Mouse (Mus musculus): ENCODE results near the gene Atl3. TPM values are rescaled to one million over a fixed set of nuclear protein-coding genes. Genes with fewer than 3 reads are reported as not detected.
A peak's percentile ranks its signal among the peaks of the same experiment; 100 is the strongest.

The Atl3 gene
- polyA plus RNA-seq, 1 experiment from 2014 or later, result 9.0 TPM

DNA sequence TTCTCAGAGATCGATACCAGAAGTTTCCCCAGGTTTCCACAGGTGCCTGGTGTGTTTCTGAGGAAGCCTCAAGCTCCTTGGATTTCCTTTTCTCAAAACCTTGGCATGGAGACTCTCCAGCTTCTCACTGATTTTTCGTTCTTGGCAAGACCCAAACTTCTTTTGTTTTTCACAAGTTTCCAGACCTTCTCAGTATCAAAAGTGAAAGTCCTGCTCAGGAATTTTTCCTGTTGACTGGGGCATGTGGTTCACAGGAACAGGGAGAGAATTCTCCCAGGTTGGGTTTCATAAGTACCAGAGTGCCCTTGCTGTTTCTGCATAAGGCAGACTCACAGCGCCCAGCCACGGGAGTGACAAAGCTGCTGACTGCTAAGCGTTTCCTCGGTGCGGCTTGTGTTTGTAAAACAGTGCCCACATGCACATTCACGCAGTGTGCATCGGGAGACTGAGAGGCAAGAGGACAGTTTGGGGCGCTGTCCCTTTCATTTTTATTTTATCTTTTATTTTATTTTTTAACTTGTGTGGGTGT lies 68.8 kb downstream of the Atl3 start:
- Histone ChIP-seq H3K27me3 (no peaks in the 10 kb centered on the region), H3K27ac (no peak overlapping the region), H3K9ac (no peak overlapping the region), H3K36me3 (no peaks in the 10 kb centered on the region), H3K9me3 (replicated peaks) (no peaks in the 10 kb centered on the region), H3K4me1 (replicated peaks) (peaks cover 6% of the 10 kb centered on the region; the same call in 1 of the 2 replicates), H3K4me2 (no peak overlapping the region), H3K4me3 (no peak overlapping the region)
- WGBS, result 75% methylated on average over 10 of the region's 10 CpGs
- ATAC-seq (replicated peaks; ENCODE audit: insufficient number of reproducible peaks, insufficient read depth, low FRiP score, low read depth), result no peak

GRCm38 (mm10) chr19:7563676-7564075 lies 69.8 kb downstream of the Atl3 start:
- no peak overlapping the region for H3K4me3 ChIP-seq
- H3K4me1 ChIP-seq (replicated peaks), result peaks cover 8% of the 10 kb centered on the region; the same call in 1 of the 2 replicates
- H3K9me3 ChIP-seq (replicated peaks), result no peaks in the 10 kb centered on the region
- no peak for ATAC-seq (replicated peaks; ENCODE audit: insufficient number of reproducible peaks, insufficient read depth, low FRiP score, low read depth)
- no peak overlapping the region for H3K4me2 ChIP-seq
- WGBS, result 84% methylated on average over 2 of the region's 2 CpGs
- no peaks in the 10 kb centered on the region for H3K36me3 ChIP-seq
- H3K27me3 ChIP-seq, result no peaks in the 10 kb centered on the region
- no peak overlapping the region for H3K27ac ChIP-seq
- no peak overlapping the region for H3K9ac ChIP-seq

DNA sequence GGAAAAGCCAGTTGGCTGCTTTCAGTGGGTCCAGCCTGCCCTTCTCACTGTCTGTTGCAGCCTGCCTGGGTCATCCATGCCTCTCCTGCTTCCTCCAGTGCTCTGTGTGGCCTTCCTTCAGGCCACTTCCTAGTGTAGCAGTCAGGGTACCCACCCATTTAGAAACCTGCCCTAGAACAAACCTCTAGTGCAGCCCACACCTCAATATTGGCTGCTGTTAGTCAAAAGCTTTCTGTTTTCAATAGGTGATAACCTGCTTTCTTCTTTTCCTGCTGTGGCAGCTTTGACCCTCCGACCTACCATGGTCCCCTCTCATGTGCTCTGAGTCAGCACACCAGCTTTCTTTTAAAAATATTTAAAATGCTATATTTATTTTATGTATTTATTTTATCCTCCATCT lies 70.6 kb downstream of the Atl3 start:
- Histone ChIP-seq H3K27me3 (no peaks in the 10 kb centered on the region), H3K4me2 (no peak overlapping the region), H3K36me3 (no peaks in the 10 kb centered on the region), H3K4me1 (replicated peaks) (peaks cover 11% of the 10 kb centered on the region; the same call in 1 of the 2 replicates), H3K9ac (no peak overlapping the region), H3K27ac (no peak overlapping the region), H3K4me3 (no peak overlapping the region), H3K9me3 (replicated peaks) (no peaks in the 10 kb centered on the region)
- WGBS, result 83% methylated on average over 1 of the region's 1 CpGs
- ATAC-seq (replicated peaks; ENCODE audit: insufficient number of reproducible peaks, insufficient read depth, low FRiP score, low read depth), result no peak

- Histone ChIP-seq H3K36me3 (no peaks in the 10 kb centered on the region), H3K4me1 (replicated peaks) (peaks cover 8% of the 10 kb centered on the region; the same call in 1 of the 2 replicates), H3K27ac (no peak overlapping the region), H3K9ac (no peak overlapping the region), H3K4me3 (no peak overlapping the region), H3K27me3 (no peaks in the 10 kb centered on the region), H3K9me3 (replicated peaks) (no peaks in the 10 kb centered on the region), H3K4me2 (no peak overlapping the region)
- WGBS, result 71% methylated on average over 3 of the region's 3 CpGs
- no peak for ATAC-seq (replicated peaks; ENCODE audit: insufficient number of reproducible peaks, insufficient read depth, low FRiP score, low read depth)
Measured at GRCm38 (mm10) chr19:7566826-7567225, 73.0 kb downstream of the Atl3 start.

DNA sequence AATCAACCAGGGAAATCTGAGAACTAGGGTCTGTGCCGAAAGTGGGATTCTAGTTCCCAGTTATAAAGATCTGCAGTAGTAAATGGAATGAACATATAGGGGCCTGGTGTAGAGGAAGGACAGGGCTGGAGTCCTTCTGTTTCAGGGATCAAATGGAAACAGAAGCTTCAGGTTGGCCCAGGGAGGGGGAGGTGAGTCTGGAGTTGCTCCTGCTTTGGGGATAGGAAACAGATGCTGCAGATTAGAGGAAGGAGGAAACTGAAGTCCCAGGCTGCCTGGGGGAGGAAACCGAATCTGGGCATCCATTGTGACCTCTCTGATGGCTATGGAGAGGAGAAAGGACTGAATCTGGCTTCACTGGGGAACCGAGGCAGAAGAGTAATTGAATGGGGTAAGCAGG lies 74.5 kb downstream of the Atl3 start:
- Histone ChIP-seq H3K27ac (0 out of 2 replicates have a peak overlapping the region, but pooled peaks have one; percentile 5), H3K27me3 (no peaks in the 10 kb centered on the region), H3K9ac (no peak overlapping the region), H3K9me3 (replicated peaks) (no peaks in the 10 kb centered on the region), H3K4me1 (replicated peaks) (peaks cover 8% of the 10 kb centered on the region; the same call in 1 of the 2 replicates), H3K4me2 (no peak overlapping the region), H3K36me3 (no peaks in the 10 kb centered on the region), H3K4me3 (no peak overlapping the region)
- 46% methylated on average over 3 of the region's 3 CpGs for WGBS
- ATAC-seq (replicated peaks; ENCODE audit: insufficient number of reproducible peaks, insufficient read depth, low FRiP score, low read depth), result no peak

- 82% methylated on average over 5 of the region's 5 CpGs for WGBS
- no peak overlapping the region for H3K9ac ChIP-seq
- no peak overlapping the region for H3K4me3 ChIP-seq
- H3K27me3 ChIP-seq, result no peaks in the 10 kb centered on the region
- no peak overlapping the region for H3K4me2 ChIP-seq
- H3K9me3 ChIP-seq (replicated peaks), result no peaks in the 10 kb centered on the region
- H3K4me1 ChIP-seq (replicated peaks), result peaks cover 8% of the 10 kb centered on the region; the same call in 1 of the 2 replicates
- no peak overlapping the region for H3K27ac ChIP-seq
- ATAC-seq (replicated peaks; ENCODE audit: insufficient number of reproducible peaks, insufficient read depth, low FRiP score, low read depth), result no peak
- H3K36me3 ChIP-seq, result no peaks in the 10 kb centered on the region
Measured at GRCm38 (mm10) chr19:7569650-7570049, 75.8 kb downstream of the Atl3 start.

DNA sequence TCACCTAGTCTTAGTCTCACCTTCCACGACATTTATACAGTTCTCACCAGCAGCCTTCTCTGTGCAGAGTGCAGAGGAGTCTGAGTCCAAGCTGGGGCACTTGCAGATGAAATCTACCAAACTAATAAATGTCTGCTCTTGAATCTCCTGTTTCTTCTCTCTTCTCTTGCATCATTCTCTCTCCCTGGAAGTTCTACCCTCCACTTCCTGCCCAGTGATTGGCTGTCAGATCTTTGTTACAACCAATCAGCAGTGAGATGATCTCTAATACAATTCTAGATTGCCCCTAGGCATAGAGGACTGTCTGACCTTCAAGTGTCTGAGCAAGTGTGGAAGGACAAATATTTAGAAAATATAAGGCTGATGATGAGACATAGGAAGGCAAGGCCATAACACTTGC lies 82.3 kb downstream of the Atl3 start:
- H3K27ac ChIP-seq, result no peak overlapping the region

DNA sequence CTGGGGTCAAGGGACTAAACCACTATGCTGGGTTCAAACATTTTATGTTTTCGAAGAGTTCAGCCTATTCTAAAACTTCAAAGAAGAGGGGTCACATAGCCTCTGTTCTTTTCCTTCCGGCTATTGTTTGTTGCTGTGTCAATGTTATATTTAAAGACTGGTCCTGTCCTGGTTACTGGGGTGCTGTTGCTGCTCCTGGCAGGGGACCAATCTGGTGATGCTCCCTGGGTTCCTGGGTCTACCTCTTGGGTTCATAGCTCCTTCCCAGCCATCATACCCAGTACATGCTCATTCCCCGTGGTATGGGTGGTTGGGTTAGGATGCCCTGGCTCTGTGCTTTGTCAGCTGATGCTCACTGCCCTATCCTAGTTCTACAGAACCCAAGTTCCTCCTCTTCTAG lies 83.9 kb downstream of the Atl3 start:
- Histone ChIP-seq H3K27me3 (no peaks in the 10 kb centered on the region), H3K9ac (no peak overlapping the region), H3K4me1 (replicated peaks) (peaks cover 3% of the 10 kb centered on the region), H3K4me2 (no peak overlapping the region), H3K27ac (no peak overlapping the region), H3K9me3 (replicated peaks) (no peaks in the 10 kb centered on the region), H3K4me3 (no peak overlapping the region), H3K36me3 (peaks cover 9% of the 10 kb centered on the region; the same call in 1 of the 2 replicates)
- 78% methylated on average over 3 of the region's 3 CpGs for WGBS
- no peak for ATAC-seq (replicated peaks; ENCODE audit: insufficient number of reproducible peaks, insufficient read depth, low FRiP score, low read depth)

More for the DNA sequence above, 82.3 kb downstream of the Atl3 start:
- 0 out of 2 replicates have a peak, but pooled peaks cover 2% of the 10 kb centered on the region for H3K4me1 ChIP-seq (replicated peaks)
- no peak for ATAC-seq (replicated peaks; ENCODE audit: insufficient number of reproducible peaks, insufficient read depth, low FRiP score, low read depth)
- 88% methylated on average over 1 of the region's 1 CpGs for WGBS
- H3K27me3 ChIP-seq, result no peaks in the 10 kb centered on the region
- no peaks in the 10 kb centered on the region for H3K9me3 ChIP-seq (replicated peaks)
- no peak overlapping the region for H3K4me2 ChIP-seq
- no peak overlapping the region for H3K9ac ChIP-seq
- peaks cover 9% of the 10 kb centered on the region; the same call in 1 of the 2 replicates for H3K36me3 ChIP-seq
- no peak overlapping the region for H3K4me3 ChIP-seq

GRCm38 (mm10) chr19:7581042-7581441 lies 87.2 kb downstream of the Atl3 start:
- H3K4me1 ChIP-seq (replicated peaks), result peaks cover 19% of the 10 kb centered on the region
- H3K27ac ChIP-seq, result no peak overlapping the region
- no peaks in the 10 kb centered on the region for H3K27me3 ChIP-seq
- WGBS, result 46% methylated on average over 5 of the region's 5 CpGs
- H3K9ac ChIP-seq, result no peak overlapping the region
- no peak for ATAC-seq (replicated peaks; ENCODE audit: insufficient number of reproducible peaks, insufficient read depth, low FRiP score, low read depth)
- no peak overlapping the region for H3K4me2 ChIP-seq
- peaks cover 9% of the 10 kb centered on the region; the same call in 1 of the 2 replicates for H3K36me3 ChIP-seq
- H3K4me3 ChIP-seq, result no peak overlapping the region
- H3K9me3 ChIP-seq (replicated peaks), result no peaks in the 10 kb centered on the region

- Histone ChIP-seq H3K9me3 (replicated peaks) (no peaks in the 10 kb centered on the region), H3K36me3 (peaks cover 11% of the 10 kb centered on the region; the same call in 1 of the 2 replicates), H3K4me1 (replicated peaks) (peaks cover 19% of the 10 kb centered on the region), H3K27ac (peak overlapping the region; percentile 16; the same call in 1 of the 2 replicates), H3K4me3 (no peak overlapping the region), H3K27me3 (no peaks in the 10 kb centered on the region), H3K9ac (no peak overlapping the region), H3K4me2 (0 out of 2 replicates have a peak overlapping the region, but pooled peaks have one; percentile 3)
- ATAC-seq (replicated peaks; ENCODE audit: insufficient number of reproducible peaks, insufficient read depth, low FRiP score, low read depth), result no peak
- 26% methylated on average over 7 of the region's 7 CpGs for WGBS
Measured at GRCm38 (mm10) chr19:7583101-7583500, 89.3 kb downstream of the Atl3 start.

DNA sequence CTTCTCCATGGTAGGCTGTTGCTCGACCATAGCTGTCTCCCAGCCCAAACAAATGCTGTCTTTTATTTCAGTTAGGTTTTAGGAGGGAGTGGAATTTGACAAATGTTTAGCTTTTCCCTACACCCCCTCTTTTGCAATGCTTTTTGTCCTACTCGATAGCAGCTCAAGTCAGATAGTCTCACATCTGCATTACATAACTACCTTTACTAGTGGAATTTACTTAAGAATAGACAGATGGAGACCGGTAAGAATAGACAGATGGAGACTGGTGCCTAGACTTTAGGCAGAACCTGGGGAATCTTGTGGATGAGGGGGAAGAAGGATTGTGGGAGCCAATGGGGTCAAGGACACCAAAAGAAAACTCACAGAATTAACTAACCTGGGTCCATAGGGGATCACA lies 89.8 kb downstream of the Atl3 start:
- peak overlapping the region; percentile 16; the same call in 1 of the 2 replicates for H3K27ac ChIP-seq
- H3K4me1 ChIP-seq (replicated peaks), result peaks cover 19% of the 10 kb centered on the region
- H3K36me3 ChIP-seq, result peaks cover 11% of the 10 kb centered on the region; the same call in 1 of the 2 replicates
- H3K4me2 ChIP-seq, result no peak overlapping the region
- no peak overlapping the region for H3K4me3 ChIP-seq
- H3K27me3 ChIP-seq, result no peaks in the 10 kb centered on the region
- H3K9me3 ChIP-seq (replicated peaks), result no peaks in the 10 kb centered on the region
- no peak for ATAC-seq (replicated peaks; ENCODE audit: insufficient number of reproducible peaks, insufficient read depth, low FRiP score, low read depth)
- no peak overlapping the region for H3K9ac ChIP-seq
- 82% methylated on average over 3 of the region's 3 CpGs for WGBS

- no peak overlapping the region for H3K9ac ChIP-seq
- H3K4me3 ChIP-seq, result no peak overlapping the region
- H3K36me3 ChIP-seq, result peaks cover 7% of the 10 kb centered on the region; the same call in 1 of the 2 replicates
- ATAC-seq (replicated peaks; ENCODE audit: insufficient number of reproducible peaks, insufficient read depth, low FRiP score, low read depth), result no peak
- H3K4me2 ChIP-seq, result no peak overlapping the region
- WGBS, result 78% methylated on average over 8 of the region's 8 CpGs
- H3K27me3 ChIP-seq, result no peaks in the 10 kb centered on the region
- no peaks in the 10 kb centered on the region for H3K9me3 ChIP-seq (replicated peaks)
- H3K27ac ChIP-seq, result peak overlapping the region; percentile 64
- H3K4me1 ChIP-seq (replicated peaks), result peaks cover 18% of the 10 kb centered on the region
Measured at GRCm38 (mm10) chr19:7585279-7585678, 91.4 kb downstream of the Atl3 start.

Data from heart, embryonic 15.5 days (tissue).